Mouse (Mus musculus): Measurements from ENCODE around the gene Plk3.

Gene Plk3

GRCm38 (mm10) chr4:117117931-117118330 is 15.8 kb downstream of the Plk3 start:
- no peak for DNase-seq

DNA sequence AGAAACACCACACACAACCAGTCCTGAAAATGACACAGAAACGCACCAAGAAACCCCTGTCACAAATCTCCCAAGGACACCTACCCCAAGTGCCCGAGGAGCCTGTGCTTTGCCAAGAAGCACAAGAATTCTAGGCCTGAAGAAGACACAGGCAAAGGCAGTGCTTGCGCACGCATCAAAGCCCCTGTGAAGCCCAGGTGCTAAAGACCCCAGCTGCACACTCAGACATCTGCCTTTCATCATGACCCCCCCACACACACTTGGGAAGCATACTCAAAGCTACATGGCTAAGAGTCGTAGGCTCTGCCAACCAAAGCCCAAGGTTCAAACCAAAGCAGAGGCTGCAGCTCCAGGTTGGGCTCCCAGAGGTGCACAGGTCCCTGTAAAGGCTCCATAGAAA is 18.2 kb downstream of the Plk3 start:
- no peak for DNase-seq

- no peak for DNase-seq
Observed at GRCm38 (mm10) chr4:117113237-117113636, 20.5 kb downstream of the Plk3 start.

- DNase-seq, result no peak
Observed at GRCm38 (mm10) chr4:117110985-117111384, 22.8 kb downstream of the Plk3 start.

DNA sequence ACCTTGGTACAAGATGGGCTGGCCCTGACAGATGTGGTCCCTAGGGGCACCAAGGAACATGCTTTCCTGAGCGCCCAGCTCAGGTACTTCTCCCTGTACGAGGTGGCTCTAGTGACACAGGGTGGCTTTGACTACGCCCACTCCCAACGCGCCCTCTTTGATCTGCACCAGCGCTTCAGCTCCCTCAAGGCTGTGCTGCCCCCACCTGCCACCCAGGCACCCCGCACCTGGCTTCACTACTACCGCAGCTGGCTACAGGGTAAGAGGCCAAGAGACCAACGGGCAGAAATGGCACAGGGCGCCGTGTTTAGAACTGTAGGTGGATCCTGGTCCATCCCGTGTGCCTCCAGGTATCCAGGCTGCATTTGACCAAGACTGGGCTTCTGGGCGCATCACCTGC is 23.5 kb downstream of the Plk3 start:
- no peak for DNase-seq

- no peak for DNase-seq
Observed at GRCm38 (mm10) chr4:117109330-117109729, 24.4 kb downstream of the Plk3 start.

DNA sequence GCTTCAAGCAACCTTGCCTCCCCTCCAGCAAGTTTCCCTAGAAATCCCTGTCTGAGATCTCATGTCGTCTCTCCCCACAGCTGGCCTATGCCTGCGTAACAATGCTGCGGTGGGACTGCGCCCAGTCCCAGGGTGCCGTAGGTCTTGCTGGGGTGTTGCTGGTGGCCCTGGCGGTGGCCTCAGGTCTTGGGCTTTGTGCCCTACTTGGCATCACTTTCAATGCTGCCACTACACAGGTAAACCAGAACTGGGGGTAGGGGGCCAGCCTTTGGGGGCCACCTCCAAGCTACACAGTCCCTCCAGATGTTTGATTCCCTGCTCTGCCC is 25.3 kb downstream of the Plk3 start:
- no peak for DNase-seq

- no peak for DNase-seq
Observed at GRCm38 (mm10) chr4:117107813-117108523, 25.8 kb downstream of the Plk3 start.

DNA sequence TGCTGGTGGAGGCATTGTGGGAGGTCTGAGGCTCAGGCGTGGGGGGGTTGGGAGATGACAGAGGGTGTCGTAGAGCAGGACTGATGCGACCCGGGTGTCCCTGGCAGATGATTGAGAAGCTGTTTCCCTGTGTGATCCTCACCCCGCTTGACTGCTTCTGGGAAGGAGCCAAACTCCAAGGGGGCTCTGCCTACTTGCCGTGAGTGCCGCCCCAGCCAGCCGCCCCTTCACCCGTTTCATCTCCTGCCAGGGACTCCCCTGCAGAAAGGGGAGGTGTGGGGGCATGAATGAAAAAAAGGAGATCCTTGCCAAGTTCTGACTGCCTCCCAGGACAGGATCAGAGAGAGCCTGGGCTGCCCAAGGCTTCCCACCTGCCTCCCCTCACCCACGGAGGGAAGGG is 28.6 kb downstream of the Plk3 start:
- DNase-seq, result no peak

DNA sequence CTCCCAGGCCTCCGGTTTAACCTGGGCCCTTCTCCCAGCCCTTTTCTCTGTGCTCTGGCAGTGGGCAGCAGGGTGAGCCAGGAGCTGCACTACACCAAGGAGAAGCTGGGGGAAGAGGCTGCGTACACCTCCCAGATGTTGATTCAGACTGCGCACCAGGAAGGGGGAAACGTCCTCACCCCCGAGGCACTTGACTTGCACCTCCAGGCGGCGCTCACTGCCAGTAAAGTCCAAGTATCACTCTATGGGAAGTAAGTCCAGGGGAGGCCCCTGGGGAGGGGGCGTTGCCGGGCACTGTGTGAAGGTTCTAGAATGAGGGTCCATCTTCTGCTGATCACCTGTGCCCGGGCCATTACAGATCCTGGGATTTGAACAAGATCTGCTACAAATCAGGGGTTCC is 29.1 kb downstream of the Plk3 start:
- no peak for DNase-seq

- DNase-seq, result no peak
Observed at GRCm38 (mm10) chr4:117101218-117101617, 32.5 kb downstream of the Plk3 start.

DNA sequence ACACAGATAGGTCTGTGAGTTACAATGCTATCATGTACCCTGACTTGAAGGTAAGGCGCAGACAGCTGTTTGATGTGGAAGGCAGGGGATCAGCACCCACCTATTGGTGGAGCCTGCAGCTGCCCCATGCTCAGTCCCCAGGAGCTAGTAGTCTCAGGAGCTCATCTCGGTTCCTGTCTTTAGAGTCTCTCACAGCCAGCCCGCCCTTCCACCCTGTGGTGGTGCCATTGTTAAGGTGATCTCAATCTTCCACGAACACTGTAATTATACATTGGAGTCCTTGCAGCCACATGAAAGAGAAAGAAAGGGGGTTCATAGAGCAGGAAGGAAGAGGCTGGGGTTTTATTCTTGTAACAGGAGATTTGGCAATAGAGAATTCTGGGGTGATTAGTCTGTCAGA is 33.7 kb downstream of the Plk3 start:
- no peak for DNase-seq

GRCm38 (mm10) chr4:117098764-117099036 is 35.1 kb downstream of the Plk3 start:
- DNase-seq, result no peak

DNA sequence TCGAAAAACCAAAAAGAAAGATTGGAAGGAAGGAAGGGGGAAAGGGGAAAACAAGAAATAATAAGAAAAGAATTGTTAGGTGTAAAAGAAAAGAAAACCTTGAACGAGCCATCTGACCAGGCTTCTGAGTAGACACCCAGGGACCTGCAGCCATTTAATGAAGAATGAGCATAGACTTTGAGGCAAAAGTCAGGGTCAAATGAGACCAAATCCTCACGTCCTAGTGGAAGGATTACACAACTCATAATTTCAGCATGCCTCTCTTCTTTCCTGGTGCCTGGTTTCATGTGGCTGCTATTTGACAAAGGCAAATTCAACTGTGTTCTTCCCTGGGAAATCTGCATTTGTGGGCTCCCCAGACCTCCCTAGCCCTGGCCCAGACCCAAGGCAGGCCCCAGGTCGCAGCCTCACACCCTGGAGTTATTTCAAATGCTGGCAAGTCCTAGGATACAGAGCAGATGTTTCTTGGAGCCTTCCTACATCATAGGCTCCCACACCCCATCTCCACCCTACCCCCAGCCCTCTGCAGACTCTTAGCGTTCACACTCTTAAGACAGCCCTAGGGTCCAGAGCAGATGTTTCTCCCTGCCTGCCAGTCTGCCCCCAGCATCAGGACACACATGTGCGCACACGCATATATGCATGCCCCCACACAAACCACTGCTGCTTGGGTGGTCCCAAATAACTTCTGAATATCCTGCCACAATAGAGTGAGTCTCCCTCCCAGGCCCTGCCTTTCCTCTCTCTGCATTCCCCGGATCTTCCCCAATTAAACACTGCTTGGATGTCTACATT is 35.6 kb downstream of the Plk3 start:
- DNase-seq, result no peak

- DNase-seq, result no peak
Observed at GRCm38 (mm10) chr4:117096666-117097065, 37.1 kb downstream of the Plk3 start.

DNA sequence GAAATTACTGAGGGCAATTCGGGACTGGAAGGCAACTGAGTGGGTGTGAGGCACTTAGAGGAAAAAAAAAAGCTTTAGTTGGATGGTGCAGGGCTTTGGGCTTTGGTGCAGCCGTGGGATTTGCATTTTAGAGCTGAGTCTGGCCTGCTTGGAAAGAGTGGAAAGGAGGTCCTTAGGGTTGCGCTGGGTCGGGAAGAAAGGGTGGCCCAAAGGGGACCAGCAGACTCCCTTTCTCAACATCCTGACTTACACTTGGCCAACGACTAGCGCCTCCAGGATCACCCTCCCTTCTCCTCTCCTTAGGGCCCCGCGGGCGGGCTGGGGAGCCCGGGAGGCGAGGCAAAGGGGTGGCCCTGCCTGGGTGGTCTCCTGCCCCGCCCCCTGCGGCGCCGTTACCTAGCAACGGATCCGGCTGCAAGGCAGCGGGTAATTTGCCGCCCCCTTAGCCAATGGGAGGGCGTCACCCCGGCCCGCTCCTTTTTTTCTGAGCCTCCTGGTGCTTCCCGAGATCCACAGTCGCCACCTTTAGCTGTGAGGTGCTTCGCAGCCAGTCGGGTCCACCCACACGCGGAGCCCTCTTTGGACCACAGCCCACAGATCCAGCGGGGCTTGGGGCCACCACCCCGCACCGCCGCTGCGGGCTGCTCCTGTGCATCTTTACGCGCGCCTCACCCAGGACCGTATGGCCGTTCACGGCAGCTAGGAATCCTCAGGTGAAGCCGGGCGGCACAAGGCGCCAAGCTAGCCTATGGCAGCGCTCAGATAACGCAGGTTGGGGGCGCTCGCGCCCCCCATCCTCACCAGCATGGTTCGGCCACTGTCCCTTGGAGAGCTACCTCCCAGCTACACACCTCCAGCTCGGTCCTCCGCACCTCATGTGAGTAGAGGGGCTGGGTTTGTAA is 38.0 kb downstream of the Plk3 start, which contains the start of gene Ptch2:
TSS of gene Ptch2 (plus strand) at position 525 of the 902 bp plus-strand sequence.
- DNase-seq, result peak; percentile 22

GRCm38 (mm10) chr4:117094626-117095361 is 39.0 kb downstream of the Plk3 start:
- no peak for DNase-seq

DNA sequence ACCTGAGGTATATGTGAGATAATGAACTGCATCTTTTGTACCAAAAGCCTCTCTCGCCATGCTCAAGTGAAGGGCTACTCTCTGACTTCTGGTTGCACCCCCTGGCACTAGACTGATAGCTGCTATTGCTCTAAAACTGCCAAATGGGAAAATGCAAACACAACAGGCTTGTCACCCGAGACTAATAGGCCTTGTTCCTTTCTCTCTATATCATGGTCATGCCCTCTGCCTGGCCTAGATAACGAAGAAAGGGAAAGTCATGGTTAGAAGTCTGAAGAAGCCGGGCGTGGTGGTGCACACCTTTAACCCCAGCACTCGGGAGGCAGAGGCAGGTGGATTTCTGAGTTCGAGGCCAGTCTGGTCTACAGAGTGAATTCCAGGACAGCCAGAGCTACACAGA is 43.2 kb downstream of the Plk3 start:
- no peak for DNase-seq

DNA sequence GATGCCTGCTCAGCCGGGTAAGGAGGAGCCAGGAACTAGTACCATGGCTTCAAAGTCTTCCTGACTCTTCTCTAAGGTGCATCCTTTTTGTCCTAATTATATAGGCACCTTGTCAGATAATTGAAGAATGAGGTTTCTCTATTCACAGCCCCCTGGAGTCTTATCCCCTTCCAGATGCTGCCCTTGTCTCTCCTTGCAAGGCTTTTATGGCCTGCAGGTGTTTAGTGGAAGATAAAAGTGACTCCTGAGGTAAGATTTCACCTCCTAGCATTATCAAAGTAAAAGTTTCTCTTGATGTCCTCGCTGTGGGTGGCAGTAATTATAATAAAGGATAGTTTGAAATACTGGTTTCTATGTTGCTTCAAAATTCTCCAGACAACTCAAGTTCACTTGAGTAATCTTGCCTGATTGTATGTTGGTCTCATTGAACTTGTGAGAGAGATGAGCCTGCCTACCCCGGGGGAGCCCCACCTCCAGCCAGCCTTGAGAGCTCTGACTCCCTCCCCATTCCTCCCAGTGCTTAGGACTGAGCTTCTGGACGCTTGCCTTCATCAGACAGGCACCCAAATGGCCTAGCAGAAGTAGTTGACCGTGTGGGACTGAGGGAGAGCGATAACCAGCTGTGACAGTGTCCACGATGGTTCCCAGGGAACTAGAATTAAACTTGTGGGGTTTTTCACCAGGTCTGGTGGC is 45.7 kb downstream of the Plk3 start:
- no peak for DNase-seq
